Mouse (Mus musculus) layer of hippocampus, adult 6 months (tissue): ENCODE measurements around the gene Gm10491. TPM values are rescaled to one million over a fixed set of nuclear protein-coding genes. Genes with fewer than 3 reads are reported as not detected.

Experiments
- long read RNA-seq, 2 experiments: library from polyadenylated mRNA; unstranded; transcript quantifications; one replicate each; pipeline ENCODE4 v2.0.0; 2019 to 2020
- polyA plus RNA-seq: library from polyadenylated mRNA; unstranded; fragments of <200 nt; fragmentation: Nextera tagmentation; gene quantifications from 2 replicates; pipeline ENCODE4 v1.2.3, GENCODE M21; 2021

Gene Gm10491
- not detected in 2 replicates for polyA plus RNA-seq
- long read RNA-seq, experiment 1, result 0 reads
- long read RNA-seq, experiment 2, result 0 reads

DNA sequence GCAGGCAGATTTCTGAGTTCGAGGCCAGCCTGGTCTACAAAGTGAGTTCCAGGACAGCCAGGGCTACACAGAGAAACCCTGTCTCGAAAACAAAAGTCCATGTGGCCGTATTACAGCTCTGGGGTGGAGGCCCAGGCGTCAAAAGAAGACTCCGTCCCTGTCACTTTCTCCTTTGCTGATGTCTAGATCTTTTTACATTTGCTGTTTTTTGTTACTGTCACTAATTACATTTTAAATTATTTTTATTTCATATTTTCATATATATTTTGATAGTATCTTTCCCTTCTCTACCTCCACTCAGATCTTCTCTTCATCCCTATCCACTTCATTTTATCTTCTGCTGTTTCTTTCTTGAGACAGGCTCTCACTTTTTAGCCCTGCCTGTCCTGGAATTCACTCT lies at the start of gene Gm10491:
TSS of gene Gm10491 (minus strand) at position 101 of the 400 bp plus-strand sequence.

GRCm38 (mm10) chrX:7947108-7947899 lies 39.7 kb upstream of the Gm10491 start, which contains the start of gene Hdac6:
Hdac6 (minus strand) TSS chrX:7947889.

GRCm38 (mm10) chrX:7928270-7928790 lies 20.7 kb upstream of the Gm10491 start, which contains the start of gene Eras:
Eras (minus strand) TSS chrX:7928607.

DNA sequence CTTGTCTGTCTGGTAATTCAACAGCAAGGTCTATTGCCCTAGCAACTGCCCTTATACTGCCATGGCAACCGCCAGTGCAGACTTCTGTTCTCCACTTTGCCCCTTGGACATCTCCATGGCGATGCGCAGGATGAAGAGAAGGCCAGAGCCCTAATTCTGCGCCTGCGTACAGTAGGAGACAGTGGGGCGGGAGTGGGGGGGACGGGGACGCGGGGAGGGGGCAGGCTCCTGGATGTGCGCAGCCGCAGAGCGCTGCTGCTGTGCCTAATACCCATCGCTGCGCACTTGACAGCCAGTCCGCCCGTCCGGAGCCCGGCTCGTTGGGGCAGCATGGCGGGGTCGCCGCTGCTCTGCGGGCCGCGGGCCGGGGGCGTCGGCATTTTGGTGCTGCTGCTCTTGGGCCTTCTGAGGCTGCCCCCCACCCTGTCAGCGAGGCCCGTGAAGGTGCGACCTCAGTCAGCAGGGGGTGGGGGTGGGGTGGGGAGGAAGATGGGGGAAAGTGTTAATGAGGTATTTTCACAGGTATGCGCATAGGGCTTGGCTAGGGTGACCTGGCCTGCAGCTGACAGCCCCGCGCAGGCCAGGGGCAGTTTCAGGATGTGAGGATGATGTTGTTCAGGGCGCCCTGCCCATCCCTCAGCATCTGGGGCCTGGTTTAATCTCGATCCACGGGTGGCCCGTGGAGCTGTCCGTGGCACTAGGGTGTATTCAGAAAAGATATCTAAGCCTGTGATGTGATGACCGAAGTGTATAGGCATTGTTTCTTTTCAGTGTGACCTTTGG lies 12.2 kb upstream of the Gm10491 start, which contains the start of gene Pcsk1n:
TSS of gene Pcsk1n (plus strand) at position 222 of the 783 bp plus-strand sequence.

GRCm38 (mm10) chrX:7909242-7909641 lies 1.6 kb upstream of the Gm10491 start, which contains the start of gene Gm10490:
Gm10490 (plus strand) TSS chrX:7909542.

GRCm38 (mm10) chrX:7898880-7899874 lies 8.5 kb downstream of the Gm10491 start, which contains the start of the genes Pqbp1 and Timm17b:
Pqbp1 (minus strand) TSS chrX:7899269.
Timm17b (plus strand) TSS chrX:7899357.

GRCm38 (mm10) chrX:7883841-7884567 lies 23.6 kb downstream of the Gm10491 start, which contains the start of gene Slc35a2:
Slc35a2 (plus strand) TSS chrX:7884028.

DNA sequence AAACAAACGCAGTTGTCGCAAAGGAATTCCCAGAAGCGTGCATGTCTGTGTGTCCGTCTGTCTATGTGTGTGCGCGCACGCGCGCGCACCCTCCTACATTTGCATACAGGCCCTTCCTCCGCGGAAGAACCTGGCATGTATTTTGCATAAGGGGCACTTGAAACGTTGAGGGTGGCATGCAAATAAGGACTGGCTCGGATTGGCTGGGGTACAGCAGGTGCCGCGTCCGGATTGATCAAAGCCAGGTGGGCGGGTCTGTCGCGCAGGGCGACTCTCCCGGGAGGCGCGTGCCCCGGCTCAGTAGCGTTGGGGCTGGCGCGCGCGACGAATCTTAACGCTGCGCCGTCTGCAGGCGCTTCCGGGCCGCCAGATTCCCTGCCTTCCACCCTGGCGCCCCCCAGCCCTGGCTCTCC lies 29.6 kb downstream of the Gm10491 start, which contains the start of gene Pim2:
TSS of gene Pim2 (plus strand) at position 256 of the 413 bp plus-strand sequence.

Other genes starting within 250 kb of the Gm10491 start
- gene Plp2, start 236.4 kb downstream of the Gm10491 start, polyA plus RNA-seq, result 10.2 and 14.4 TPM in 2 replicates
- 0.14 and 0.18 TPM in 2 replicates for gene Magix, start 226.6 kb downstream of the Gm10491 start, polyA plus RNA-seq
- 18.4 and 19.5 TPM in 2 replicates for gene Gpkow, start 210.7 kb downstream of the Gm10491 start, polyA plus RNA-seq
- 28.9 and 30.9 TPM in 2 replicates for gene Wdr45, start 193.5 kb downstream of the Gm10491 start, polyA plus RNA-seq
- gene Gm45208, start 185.6 kb downstream of the Gm10491 start, polyA plus RNA-seq, result 0.30 TPM in 1 of 2 replicates, not detected in the other
- 135 and 140 TPM in 2 replicates for gene Praf2, start 179.4 kb downstream of the Gm10491 start, polyA plus RNA-seq
- gene Ccdc120, start 156.9 kb downstream of the Gm10491 start, polyA plus RNA-seq, result 5.8 and 7.6 TPM in 2 replicates
- 7.6 and 8.5 TPM in 2 replicates for gene Tfe3, start 145.3 kb downstream of the Gm10491 start, polyA plus RNA-seq
- 29.8 and 34.6 TPM in 2 replicates for gene Gripap1, start 118.1 kb downstream of the Gm10491 start, polyA plus RNA-seq
- 4.7 and 5.2 TPM in 2 replicates for gene Kcnd1, start 85.5 kb downstream of the Gm10491 start, polyA plus RNA-seq
- gene Otud5, start 66.5 kb downstream of the Gm10491 start, polyA plus RNA-seq, result 5.8 and 6.1 TPM in 2 replicates
- 36.8 and 47.0 TPM in 2 replicates for gene Pim2, start 29.6 kb downstream of the Gm10491 start, polyA plus RNA-seq
- 20.7 and 23.1 TPM in 2 replicates for gene Slc35a2, start 23.8 kb downstream of the Gm10491 start, polyA plus RNA-seq
- 76.7 and 79.2 TPM in 2 replicates for gene Pqbp1, start 8.6 kb downstream of the Gm10491 start, polyA plus RNA-seq
- gene Timm17b, start 8.5 kb downstream of the Gm10491 start, polyA plus RNA-seq, result 49.4 and 51.9 TPM in 2 replicates
- gene Gm10490, start 1.7 kb upstream of the Gm10491 start, polyA plus RNA-seq, result not detected in 2 replicates
- 450 and 585 TPM in 2 replicates for gene Pcsk1n, start 12.0 kb upstream of the Gm10491 start, polyA plus RNA-seq
- not detected in 2 replicates for gene Eras, start 20.8 kb upstream of the Gm10491 start, polyA plus RNA-seq
- 9.5 and 10.1 TPM in 2 replicates for gene Hdac6, start 40.1 kb upstream of the Gm10491 start, polyA plus RNA-seq
- gene Gata1, start 70.2 kb upstream of the Gm10491 start, polyA plus RNA-seq, result not detected in 2 replicates
- not detected in 2 replicates for gene Glod5, start 110.7 kb upstream of the Gm10491 start, polyA plus RNA-seq
- 8.3 and 8.7 TPM in 2 replicates for gene Suv39h1, start 166.9 kb upstream of the Gm10491 start, polyA plus RNA-seq
- 0.23 and 0.29 TPM in 2 replicates for gene Was, start 182.7 kb upstream of the Gm10491 start, polyA plus RNA-seq
- gene Wdr13, start 225.1 kb upstream of the Gm10491 start, polyA plus RNA-seq, result 18.4 and 21.3 TPM in 2 replicates
- 146 and 150 TPM in 2 replicates for gene Rbm3, start 238.0 kb upstream of the Gm10491 start, polyA plus RNA-seq